Mouse (Mus musculus): Measurements from ENCODE around the gene Creb3. TPM values are rescaled to one million over a fixed set of nuclear protein-coding genes. Genes with fewer than 3 reads are reported as not detected.

Creb3 gene
- polyA plus RNA-seq, 1 experiment from 2014 or later = 114 TPM

DNA sequence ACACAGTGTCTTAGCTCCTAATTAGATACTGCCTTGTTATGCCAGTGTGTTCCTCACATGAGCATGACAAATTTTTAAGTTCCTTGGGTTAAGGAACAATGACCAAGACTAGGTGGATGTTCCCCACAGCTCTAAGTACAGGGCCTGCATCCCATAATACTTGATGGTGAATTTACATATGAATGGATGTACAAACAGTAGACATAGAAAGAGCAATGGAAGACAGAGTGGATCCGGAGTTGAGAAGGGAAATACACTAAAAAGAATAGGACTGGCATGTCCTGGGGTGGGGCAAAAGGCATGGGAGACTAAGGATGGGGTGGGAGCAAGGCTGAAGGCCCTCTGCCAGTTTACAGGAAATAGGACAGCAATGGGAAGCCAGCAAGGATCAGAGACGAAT lies 13.2 kb downstream of the Creb3 start:
- no peak for TF ChIP-seq CTCF (IDR thresholded peaks at IDR 0.05; ENCODE audit: low read depth)
- 66% methylated on average over 2 of the region's 2 CpGs for WGBS
- H3K27ac ChIP-seq (ENCODE audit: low read depth, low read length) = no peak overlapping the region

DNA sequence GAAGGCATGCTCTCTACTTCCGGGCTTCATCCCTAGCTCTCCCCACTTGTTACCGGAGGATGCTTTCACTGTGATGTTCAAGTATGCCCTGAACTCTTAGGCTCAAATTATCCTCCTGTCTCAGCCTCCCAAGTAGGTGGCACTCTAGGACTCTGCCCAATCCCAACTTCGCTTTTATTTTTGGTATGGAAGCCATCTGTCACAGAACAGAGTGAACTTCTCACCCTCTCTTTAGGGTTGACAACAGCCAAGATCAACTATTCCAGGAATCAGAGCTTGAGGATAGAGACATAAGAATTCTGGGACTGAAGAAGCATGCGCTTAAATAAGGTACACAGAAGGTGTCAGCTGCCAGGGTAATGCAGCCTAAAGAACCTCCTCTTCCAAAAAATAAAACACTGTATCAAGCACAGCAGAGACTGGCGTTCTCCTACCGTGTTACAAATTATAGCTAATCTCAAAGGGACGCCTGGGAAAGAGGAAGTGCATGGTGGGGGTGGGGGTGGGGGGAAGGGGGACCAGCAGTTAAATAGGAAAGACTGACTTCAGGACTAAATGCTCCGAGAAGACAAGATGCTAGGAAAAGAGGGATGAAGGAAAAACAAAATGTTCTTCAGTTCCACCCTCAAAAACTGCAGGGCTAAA lies 15.2 kb downstream of the Creb3 start:
- ATAC-seq = no peak
- Histone ChIP-seq H3K9me3 (ENCODE audit: control insufficient read depth) (no peaks in the 10 kb centered on the region), H3K27me3 (replicated peaks; ENCODE audit: control insufficient read depth, insufficient read depth, low read length) (no peaks in the 10 kb centered on the region), H3K9ac (ENCODE audit: low read depth, low read length) (no peak overlapping the region), H3K27ac (ENCODE audit: low read depth, low read length) (no peak overlapping the region), H3K4me2 (replicated peaks; ENCODE audit: low read depth) (peak overlapping the region; percentile 93), H3K4me1 (replicated peaks; ENCODE audit: control insufficient read depth, insufficient read depth, low read length) (peaks cover 8% of the 10 kb centered on the region; the same call in 1 of the 2 replicates), H3K4me3 (ENCODE audit: low read depth, low read length) (peak overlapping the region; percentile 81), H3K36me3 (ENCODE audit: control insufficient read depth, insufficient read depth) (peaks cover 31% of the 10 kb centered on the region)
- WGBS = 44% methylated on average over 8 of the region's 8 CpGs
- no peak for TF ChIP-seq CTCF (IDR thresholded peaks at IDR 0.05; ENCODE audit: low read depth)

More for the DNA sequence above, 13.2 kb downstream of the Creb3 start:
- no peak for ATAC-seq
- H3K27me3 ChIP-seq (replicated peaks; ENCODE audit: control insufficient read depth, insufficient read depth, low read length) = no peaks in the 10 kb centered on the region
- H3K9ac ChIP-seq (ENCODE audit: low read depth, low read length) = peak overlapping the region; percentile 13; the same call in 1 of the 2 replicates
- peaks cover 30% of the 10 kb centered on the region for H3K36me3 ChIP-seq (ENCODE audit: control insufficient read depth, insufficient read depth)
- H3K4me3 ChIP-seq (ENCODE audit: low read depth, low read length) = no peak overlapping the region
- no peak overlapping the region; the same call in 1 of the 2 replicates for H3K4me2 ChIP-seq (replicated peaks; ENCODE audit: low read depth)
- no peaks in the 10 kb centered on the region for H3K9me3 ChIP-seq (ENCODE audit: control insufficient read depth)
- peaks cover 8% of the 10 kb centered on the region; the same call in 1 of the 2 replicates for H3K4me1 ChIP-seq (replicated peaks; ENCODE audit: control insufficient read depth, insufficient read depth, low read length)

DNA sequence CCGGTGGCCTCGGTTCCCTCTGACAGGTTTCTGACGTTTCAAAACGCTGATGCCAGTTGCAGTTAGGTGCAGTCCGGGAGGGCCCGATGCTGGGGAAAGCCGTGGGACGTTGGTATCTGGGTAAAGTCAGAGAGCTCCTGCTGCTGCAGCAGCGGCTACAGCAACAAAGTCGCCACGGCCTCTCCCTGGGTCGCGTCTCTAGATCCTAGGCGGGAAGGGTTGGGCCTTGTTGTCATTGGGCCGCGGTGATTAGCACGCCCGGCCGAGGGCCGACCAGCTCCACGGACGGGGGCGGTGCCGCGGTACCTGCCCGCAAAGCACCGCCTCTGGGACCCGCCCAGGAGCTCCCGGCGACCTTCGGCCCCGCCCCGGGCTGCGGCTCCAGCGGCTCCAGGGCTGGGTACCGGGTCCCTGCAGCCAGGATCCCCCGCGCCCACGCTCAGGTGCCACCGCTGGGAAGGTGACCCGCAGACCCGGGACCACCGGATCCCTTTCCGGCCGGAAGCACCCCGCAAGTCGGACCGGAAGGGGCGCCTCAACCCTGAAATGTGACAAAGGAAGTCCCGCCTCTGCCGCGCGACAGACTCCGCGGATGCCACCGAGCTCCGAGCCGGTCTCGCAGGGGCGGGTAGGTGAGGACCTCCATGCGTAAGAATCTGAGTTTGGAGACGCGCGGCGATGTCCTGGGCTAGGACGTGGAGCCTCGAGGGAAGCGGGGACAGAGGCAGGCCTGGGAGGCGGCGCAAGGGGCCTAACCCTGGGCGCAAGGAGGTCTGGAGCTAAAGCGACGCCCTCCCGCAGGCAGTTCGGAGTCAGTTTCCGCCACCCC lies 16.5 kb downstream of the Creb3 start, which contains the start of the genes Rgp1 and Gba2:
Rgp1 (plus strand) TSS at position 340 of the 829 bp plus-strand sequence.
Gba2 (minus strand) TSS at position 498 of the 829 bp plus-strand sequence.
- under 1% methylated on average over 72 of the region's 76 CpGs for WGBS
- peak; percentile 25; the same call in 1 of the 2 replicates for TF ChIP-seq CTCF (IDR thresholded peaks at IDR 0.05; ENCODE audit: low read depth)
- peak; percentile 95 for ATAC-seq

DNA sequence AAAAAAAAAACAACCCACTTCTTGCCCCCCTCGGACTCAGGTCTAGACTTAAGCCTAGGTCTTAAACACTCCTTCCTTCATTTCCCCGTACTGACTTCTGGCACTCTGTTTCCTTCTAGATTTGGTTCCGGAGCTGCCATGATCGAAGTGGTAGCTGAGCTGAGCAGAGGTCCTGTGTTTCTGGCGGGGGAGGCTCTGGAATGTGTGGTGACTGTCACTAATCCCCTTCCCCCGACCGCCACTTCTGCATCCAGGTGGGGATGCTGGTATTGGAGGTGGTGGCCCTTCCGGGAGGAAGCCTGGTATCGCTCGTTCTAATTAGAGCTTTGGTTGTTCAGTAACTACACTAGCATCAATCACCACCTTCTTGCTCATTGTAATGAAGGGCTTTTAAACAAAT lies 17.1 kb downstream of the Creb3 start:
- WGBS = 3% methylated on average over 10 of the region's 10 CpGs
- no peak for TF ChIP-seq CTCF (IDR thresholded peaks at IDR 0.05; ENCODE audit: low read depth)
- H3K9me3 ChIP-seq (ENCODE audit: control insufficient read depth) = no peaks in the 10 kb centered on the region
- H3K27me3 ChIP-seq (replicated peaks; ENCODE audit: control insufficient read depth, insufficient read depth, low read length) = no peaks in the 10 kb centered on the region
- peak overlapping the region; percentile 90 for H3K27ac ChIP-seq (ENCODE audit: low read depth, low read length)
- H3K4me2 ChIP-seq (replicated peaks; ENCODE audit: low read depth) = peak overlapping the region; percentile 93
- H3K4me3 ChIP-seq (ENCODE audit: low read depth, low read length) = peak overlapping the region; percentile 81
- peaks cover 8% of the 10 kb centered on the region; the same call in 1 of the 2 replicates for H3K4me1 ChIP-seq (replicated peaks; ENCODE audit: control insufficient read depth, insufficient read depth, low read length)
- peaks cover 39% of the 10 kb centered on the region for H3K36me3 ChIP-seq (ENCODE audit: control insufficient read depth, insufficient read depth)
- ATAC-seq = no peak
- peak overlapping the region; percentile 80 for H3K9ac ChIP-seq (ENCODE audit: low read depth, low read length)

More for the DNA sequence above, 16.5 kb downstream of the Creb3 start, which contains the start of the genes Rgp1 and Gba2:
- H3K4me3 ChIP-seq (ENCODE audit: low read depth, low read length) = peak within 1 kb of the TSS; percentile 81
- H3K27me3 ChIP-seq (replicated peaks; ENCODE audit: control insufficient read depth, insufficient read depth, low read length) = no peaks in the 10 kb centered on the region
- peak within 1 kb of the TSS; percentile 90 for H3K27ac ChIP-seq (ENCODE audit: low read depth, low read length)
- H3K9ac ChIP-seq (ENCODE audit: low read depth, low read length) = peak within 1 kb of the TSS; percentile 80
- H3K4me2 ChIP-seq (replicated peaks; ENCODE audit: low read depth) = peak within 1 kb of the TSS; percentile 93
- peaks cover 35% of the 10 kb centered on the region for H3K36me3 ChIP-seq (ENCODE audit: control insufficient read depth, insufficient read depth)
- H3K9me3 ChIP-seq (ENCODE audit: control insufficient read depth) = no peaks in the 10 kb centered on the region
- peaks cover 8% of the 10 kb centered on the region; the same call in 1 of the 2 replicates for H3K4me1 ChIP-seq (replicated peaks; ENCODE audit: control insufficient read depth, insufficient read depth, low read length)

GRCm38 (mm10) chr4:43579731-43580130 lies 17.6 kb downstream of the Creb3 start:
- no peak overlapping the region for H3K27ac ChIP-seq (ENCODE audit: low read depth, low read length)
- peaks cover 40% of the 10 kb centered on the region for H3K36me3 ChIP-seq (ENCODE audit: control insufficient read depth, insufficient read depth)
- peaks cover 8% of the 10 kb centered on the region; the same call in 1 of the 2 replicates for H3K4me1 ChIP-seq (replicated peaks; ENCODE audit: control insufficient read depth, insufficient read depth, low read length)
- ATAC-seq = no peak
- peak overlapping the region; percentile 80; the same call in 1 of the 2 replicates for H3K9ac ChIP-seq (ENCODE audit: low read depth, low read length)
- TF ChIP-seq CTCF (IDR thresholded peaks at IDR 0.05; ENCODE audit: low read depth) = no peak
- no peaks in the 10 kb centered on the region for H3K27me3 ChIP-seq (replicated peaks; ENCODE audit: control insufficient read depth, insufficient read depth, low read length)
- 85% methylated on average over 6 of the region's 6 CpGs for WGBS
- H3K4me3 ChIP-seq (ENCODE audit: low read depth, low read length) = peak overlapping the region; percentile 81
- H3K4me2 ChIP-seq (replicated peaks; ENCODE audit: low read depth) = peak overlapping the region; percentile 93
- H3K9me3 ChIP-seq (ENCODE audit: control insufficient read depth) = no peaks in the 10 kb centered on the region

- Histone ChIP-seq H3K9ac (ENCODE audit: low read depth, low read length) (no peak overlapping the region), H3K27me3 (replicated peaks; ENCODE audit: control insufficient read depth, insufficient read depth, low read length) (no peaks in the 10 kb centered on the region), H3K4me2 (replicated peaks; ENCODE audit: low read depth) (no peak overlapping the region), H3K36me3 (ENCODE audit: control insufficient read depth, insufficient read depth) (peaks cover 40% of the 10 kb centered on the region), H3K9me3 (ENCODE audit: control insufficient read depth) (no peaks in the 10 kb centered on the region), H3K4me1 (replicated peaks; ENCODE audit: control insufficient read depth, insufficient read depth, low read length) (peaks cover 3% of the 10 kb centered on the region; the same call in 1 of the 2 replicates), H3K4me3 (ENCODE audit: low read depth, low read length) (no peak overlapping the region), H3K27ac (ENCODE audit: low read depth, low read length) (no peak overlapping the region)
- WGBS = 90% methylated on average over 5 of the region's 5 CpGs
- no peak for TF ChIP-seq CTCF (IDR thresholded peaks at IDR 0.05; ENCODE audit: low read depth)
- ATAC-seq = no peak
These were observed 18.6 kb downstream of the Creb3 start for GRCm38 (mm10) chr4:43580721-43581120.

All from intestine, postnatal 0 days (tissue).